Mouse (Mus musculus): ENCODE data around the gene Crip2. TPM values are rescaled to one million over a fixed set of nuclear protein-coding genes. Genes with fewer than 3 reads are reported as not detected.
A peak's percentile ranks its signal among the peaks of the same experiment; 100 is the strongest.

Gene Crip2
- polyA plus RNA-seq, 1 experiment from 2014 or later, result 239 TPM

GRCm38 (mm10) chr12:113150591-113150990, 10.6 kb downstream of the Crip2 start:
- 84% methylated on average over 4 of the region's 4 CpGs for WGBS
- Histone ChIP-seq H3K4me1 (ENCODE audit: control insufficient read depth, insufficient read depth, low read length) (peaks cover 7% of the 10 kb centered on the region), H3K27ac (ENCODE audit: low read depth, low read length) (no peak overlapping the region)

DNA sequence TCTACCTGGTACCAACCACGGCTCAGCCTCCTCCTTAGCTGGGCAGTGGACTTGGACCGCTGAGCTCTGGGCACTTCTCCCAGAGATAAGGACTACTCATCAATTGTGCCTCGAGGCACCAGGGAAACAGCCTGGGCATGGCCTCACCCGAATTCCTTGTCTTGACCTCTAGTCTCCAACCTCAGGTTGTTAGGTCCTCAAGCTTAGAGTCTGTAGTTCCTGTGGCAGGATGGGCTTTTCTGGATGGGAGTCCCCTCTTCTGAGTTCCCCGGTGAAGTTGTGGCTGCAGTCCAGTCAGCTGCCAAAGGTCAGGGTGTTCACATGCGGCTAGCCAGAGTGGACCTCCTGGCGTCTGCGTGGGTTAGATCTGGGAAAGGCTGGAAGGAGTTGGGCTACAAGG, 11.0 kb downstream of the Crip2 start:
- Histone ChIP-seq H3K27me3 (ENCODE audit: control insufficient read depth, insufficient read depth, low read length) (no peaks in the 10 kb centered on the region), H3K9ac (replicated peaks; ENCODE audit: low read depth, low read length) (no peak overlapping the region), H3K36me3 (ENCODE audit: control insufficient read depth, insufficient read depth, low read length) (no peaks in the 10 kb centered on the region), H3K4me2 (ENCODE audit: low read depth, low read length) (no peak overlapping the region), H3K4me1 (ENCODE audit: control insufficient read depth, insufficient read depth, low read length) (peaks cover 7% of the 10 kb centered on the region), H3K4me3 (ENCODE audit: low read depth, low read length) (no peak overlapping the region), H3K9me3 (ENCODE audit: control insufficient read depth, low read length) (no peaks in the 10 kb centered on the region), H3K27ac (ENCODE audit: low read depth, low read length) (no peak overlapping the region)
- no peak for ATAC-seq (ENCODE audit: low read depth)
- 80% methylated on average over 8 of the region's 8 CpGs for WGBS

More at GRCm38 (mm10) chr12:113150591-113150990, 10.6 kb downstream of the Crip2 start:
- Histone ChIP-seq H3K9ac (replicated peaks; ENCODE audit: low read depth, low read length) (no peak overlapping the region), H3K9me3 (ENCODE audit: control insufficient read depth, low read length) (no peaks in the 10 kb centered on the region), H3K4me2 (ENCODE audit: low read depth, low read length) (no peak overlapping the region), H3K36me3 (ENCODE audit: control insufficient read depth, insufficient read depth, low read length) (no peaks in the 10 kb centered on the region), H3K4me3 (ENCODE audit: low read depth, low read length) (no peak overlapping the region), H3K27me3 (ENCODE audit: control insufficient read depth, insufficient read depth, low read length) (no peaks in the 10 kb centered on the region)
- no peak for ATAC-seq (ENCODE audit: low read depth)

DNA sequence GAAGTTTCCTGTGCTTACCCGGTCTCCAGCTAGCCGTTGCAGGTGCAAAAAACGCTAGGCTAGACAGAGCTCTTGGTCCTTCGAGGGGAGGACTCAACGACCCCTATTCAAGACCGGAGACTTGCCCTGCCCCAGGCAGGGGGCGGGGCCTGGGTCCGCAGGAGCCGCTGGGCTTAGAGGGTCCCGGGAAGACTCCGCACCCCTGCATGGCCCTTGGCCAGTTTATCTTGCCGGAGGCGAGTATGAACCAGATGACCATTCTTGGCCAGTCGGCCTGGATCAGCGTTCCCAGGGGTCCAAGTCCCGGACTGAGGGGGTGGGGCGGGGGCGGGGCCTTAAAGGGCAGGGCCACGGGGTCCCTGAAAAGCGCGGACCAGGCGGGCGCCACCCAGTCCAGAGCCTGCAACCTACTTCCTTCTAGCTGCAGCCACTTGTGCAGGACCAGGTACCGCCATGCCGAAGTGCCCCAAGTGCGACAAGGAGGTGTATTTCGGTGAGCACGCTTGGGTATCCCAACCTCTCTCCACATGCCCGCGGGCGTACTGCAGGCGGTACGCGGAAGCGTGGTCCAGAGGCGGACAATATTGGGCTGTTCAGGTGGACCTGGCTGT, 11.7 kb downstream of the Crip2 start:
- H3K9ac ChIP-seq (replicated peaks; ENCODE audit: low read depth, low read length), result no peak overlapping the region
- H3K4me2 ChIP-seq (ENCODE audit: low read depth, low read length), result peak overlapping the region; percentile 51
- H3K27ac ChIP-seq (ENCODE audit: low read depth, low read length), result no peak overlapping the region
- whole genome bisulfite sequencing, result 2% methylated on average over 35 of the region's 36 CpGs
- H3K36me3 ChIP-seq (ENCODE audit: control insufficient read depth, insufficient read depth, low read length), result no peaks in the 10 kb centered on the region
- peak overlapping the region; percentile 25 for H3K4me3 ChIP-seq (ENCODE audit: low read depth, low read length)
- H3K9me3 ChIP-seq (ENCODE audit: control insufficient read depth, low read length), result no peaks in the 10 kb centered on the region
- no peaks in the 10 kb centered on the region for H3K27me3 ChIP-seq (ENCODE audit: control insufficient read depth, insufficient read depth, low read length)
- no peak for ATAC-seq (ENCODE audit: low read depth)
- H3K4me1 ChIP-seq (ENCODE audit: control insufficient read depth, insufficient read depth, low read length), result peaks cover 7% of the 10 kb centered on the region

GRCm38 (mm10) chr12:113152272-113152661, 12.2 kb downstream of the Crip2 start:
- Histone ChIP-seq H3K4me2 (ENCODE audit: low read depth, low read length) (peak overlapping the region; percentile 51; the same call in 1 of the 2 replicates), H3K9me3 (ENCODE audit: control insufficient read depth, low read length) (no peaks in the 10 kb centered on the region), H3K9ac (replicated peaks; ENCODE audit: low read depth, low read length) (no peak overlapping the region), H3K27me3 (ENCODE audit: control insufficient read depth, insufficient read depth, low read length) (no peaks in the 10 kb centered on the region), H3K4me1 (ENCODE audit: control insufficient read depth, insufficient read depth, low read length) (peaks cover 10% of the 10 kb centered on the region), H3K4me3 (ENCODE audit: low read depth, low read length) (peak overlapping the region; percentile 25), H3K36me3 (ENCODE audit: control insufficient read depth, insufficient read depth, low read length) (no peaks in the 10 kb centered on the region), H3K27ac (ENCODE audit: low read depth, low read length) (no peak overlapping the region)
- WGBS, result 29% methylated on average over 19 of the region's 19 CpGs
- ATAC-seq (ENCODE audit: low read depth), result no peak

- Histone ChIP-seq H3K27me3 (ENCODE audit: control insufficient read depth, insufficient read depth, low read length) (no peaks in the 10 kb centered on the region), H3K27ac (ENCODE audit: low read depth, low read length) (no peak overlapping the region), H3K4me3 (ENCODE audit: low read depth, low read length) (no peak overlapping the region), H3K4me2 (ENCODE audit: low read depth, low read length) (no peak overlapping the region), H3K4me1 (ENCODE audit: control insufficient read depth, insufficient read depth, low read length) (peaks cover 10% of the 10 kb centered on the region), H3K9me3 (ENCODE audit: control insufficient read depth, low read length) (no peaks in the 10 kb centered on the region), H3K36me3 (ENCODE audit: control insufficient read depth, insufficient read depth, low read length) (no peaks in the 10 kb centered on the region), H3K9ac (replicated peaks; ENCODE audit: low read depth, low read length) (no peak overlapping the region)
- no peak for ATAC-seq (ENCODE audit: low read depth)
- 78% methylated on average over 6 of the region's 6 CpGs for WGBS
These were observed 13.0 kb downstream of the Crip2 start for GRCm38 (mm10) chr12:113152991-113153525.

GRCm38 (mm10) chr12:113153971-113154370, 13.9 kb downstream of the Crip2 start:
- Histone ChIP-seq H3K27ac (ENCODE audit: low read depth, low read length) (no peak overlapping the region), H3K4me2 (ENCODE audit: low read depth, low read length) (no peak overlapping the region), H3K36me3 (ENCODE audit: control insufficient read depth, insufficient read depth, low read length) (no peaks in the 10 kb centered on the region), H3K4me3 (ENCODE audit: low read depth, low read length) (no peak overlapping the region), H3K4me1 (ENCODE audit: control insufficient read depth, insufficient read depth, low read length) (peaks cover 10% of the 10 kb centered on the region), H3K27me3 (ENCODE audit: control insufficient read depth, insufficient read depth, low read length) (no peaks in the 10 kb centered on the region), H3K9me3 (ENCODE audit: control insufficient read depth, low read length) (no peaks in the 10 kb centered on the region), H3K9ac (replicated peaks; ENCODE audit: low read depth, low read length) (no peak overlapping the region)
- 94% methylated on average over 7 of the region's 7 CpGs for WGBS
- no peak for ATAC-seq (ENCODE audit: low read depth)

DNA sequence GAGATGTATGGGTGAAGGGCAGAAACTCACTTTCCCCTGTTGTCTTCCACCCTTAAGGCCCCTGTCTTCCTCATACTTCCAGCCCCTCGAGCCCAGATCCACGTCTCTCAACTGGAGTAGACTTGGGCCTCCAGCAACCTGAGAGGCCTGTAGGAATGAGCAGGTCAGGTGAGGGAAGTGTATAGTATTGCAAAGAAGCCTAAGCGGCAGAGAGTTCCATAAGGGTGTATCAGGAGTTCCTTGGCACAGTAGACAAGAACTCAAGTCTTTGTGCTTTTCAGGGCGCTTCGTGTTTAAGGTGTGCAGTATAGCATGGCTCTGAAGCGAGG, 14.7 kb downstream of the Crip2 start:
- H3K4me2 ChIP-seq (ENCODE audit: low read depth, low read length), result peak overlapping the region; percentile 67
- peaks cover 10% of the 10 kb centered on the region for H3K4me1 ChIP-seq (ENCODE audit: control insufficient read depth, insufficient read depth, low read length)
- no peaks in the 10 kb centered on the region for H3K9me3 ChIP-seq (ENCODE audit: control insufficient read depth, low read length)
- no peak overlapping the region for H3K9ac ChIP-seq (replicated peaks; ENCODE audit: low read depth, low read length)
- H3K27ac ChIP-seq (ENCODE audit: low read depth, low read length), result no peak overlapping the region
- no peak for ATAC-seq (ENCODE audit: low read depth)
- WGBS, result 84% methylated on average over 6 of the region's 6 CpGs
- H3K4me3 ChIP-seq (ENCODE audit: low read depth, low read length), result no peak overlapping the region
- no peaks in the 10 kb centered on the region for H3K27me3 ChIP-seq (ENCODE audit: control insufficient read depth, insufficient read depth, low read length)
- H3K36me3 ChIP-seq (ENCODE audit: control insufficient read depth, insufficient read depth, low read length), result no peaks in the 10 kb centered on the region

DNA sequence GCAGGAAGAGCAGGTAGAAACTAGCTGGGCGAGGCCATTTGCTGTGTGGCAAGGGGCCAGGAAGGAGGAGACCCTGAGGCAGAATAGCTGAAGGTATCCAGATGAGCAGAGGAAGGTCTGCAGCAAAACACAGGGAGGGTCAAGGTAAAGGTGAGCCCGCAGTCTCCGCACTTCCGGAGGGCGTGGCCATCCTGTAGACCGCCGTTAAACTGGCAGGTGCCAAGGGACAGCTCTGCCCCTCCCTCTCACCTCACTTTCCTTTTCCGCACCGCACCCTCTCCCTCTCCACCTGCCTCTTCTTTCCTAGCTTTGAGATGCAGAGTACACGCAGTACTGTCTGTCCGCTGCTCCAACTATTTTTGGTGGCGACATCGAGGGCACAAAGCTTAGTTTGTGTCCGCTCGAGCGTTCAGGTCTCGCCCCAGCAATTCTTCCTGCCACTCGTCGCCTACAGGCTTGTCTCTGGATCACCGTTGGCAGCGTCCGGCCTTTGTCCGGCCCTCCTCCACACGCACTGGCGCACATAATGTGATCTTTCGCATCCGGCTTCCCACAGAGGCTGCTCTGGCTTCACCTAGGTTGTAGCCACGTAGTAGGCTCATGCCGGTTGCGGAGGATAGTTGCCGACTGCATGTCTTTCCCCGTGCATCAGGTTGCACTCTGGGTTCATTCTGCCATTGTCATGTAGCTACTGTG, 15.2 kb downstream of the Crip2 start:
- 4% methylated on average over 32 of the region's 32 CpGs for WGBS
- Histone ChIP-seq H3K4me1 (ENCODE audit: control insufficient read depth, insufficient read depth, low read length) (peaks cover 10% of the 10 kb centered on the region), H3K9ac (replicated peaks; ENCODE audit: low read depth, low read length) (peak overlapping the region; percentile 25; the same call in 1 of the 2 replicates), H3K4me3 (ENCODE audit: low read depth, low read length) (peak overlapping the region; percentile 52), H3K9me3 (ENCODE audit: control insufficient read depth, low read length) (no peaks in the 10 kb centered on the region), H3K27me3 (ENCODE audit: control insufficient read depth, insufficient read depth, low read length) (no peaks in the 10 kb centered on the region), H3K27ac (ENCODE audit: low read depth, low read length) (peak overlapping the region; percentile 6; the same call in 1 of the 2 replicates), H3K4me2 (ENCODE audit: low read depth, low read length) (peak overlapping the region; percentile 67), H3K36me3 (ENCODE audit: control insufficient read depth, insufficient read depth, low read length) (no peaks in the 10 kb centered on the region)
- ATAC-seq (ENCODE audit: low read depth), result peak; percentile 6

- peak within 1 kb of the TSS; percentile 39 for H3K9ac ChIP-seq (replicated peaks; ENCODE audit: low read depth, low read length)
- peak within 1 kb of the TSS; percentile 52 for H3K4me3 ChIP-seq (ENCODE audit: low read depth, low read length)
- WGBS, result under 1% methylated on average over 46 of the region's 46 CpGs
- peak within 1 kb of the TSS; percentile 6; the same call in 1 of the 2 replicates for H3K27ac ChIP-seq (ENCODE audit: low read depth, low read length)
- H3K9me3 ChIP-seq (ENCODE audit: control insufficient read depth, low read length), result no peaks in the 10 kb centered on the region
- H3K27me3 ChIP-seq (ENCODE audit: control insufficient read depth, insufficient read depth, low read length), result no peaks in the 10 kb centered on the region
- peak; percentile 96 for ATAC-seq (ENCODE audit: low read depth)
- H3K36me3 ChIP-seq (ENCODE audit: control insufficient read depth, insufficient read depth, low read length), result no peaks in the 10 kb centered on the region
- peaks cover 10% of the 10 kb centered on the region for H3K4me1 ChIP-seq (ENCODE audit: control insufficient read depth, insufficient read depth, low read length)
- peak within 1 kb of the TSS; percentile 67 for H3K4me2 ChIP-seq (ENCODE audit: low read depth, low read length)
These were observed 16.0 kb downstream of the Crip2 start, which contains the start of gene Tedc1 for GRCm38 (mm10) chr12:113155887-113156539. Gene Tedc1 (plus strand): TSS chr12:113156421.

All from neural tube, embryonic 14.5 days (tissue).